Mouse (Mus musculus) liver, embryonic 13.5 days (tissue): ENCODE data around the gene Tmem220. TPM values are rescaled to one million over a fixed set of nuclear protein-coding genes. Genes with fewer than 3 reads are reported as not detected.
A peak's percentile ranks its signal among the peaks of the same experiment; 100 is the strongest.

Source experiments
- ATAC-seq: fragments of 200-750 bp; cut with Nextera tagmentation; 2 replicates; pipeline ENCODE4 v1.8.0; 2017; ENCODE audit warnings: low read depth, mild to moderate bottlenecking, moderate number of reproducible peaks, moderate library complexity
- DNase-seq: peaks from one replicate; pipeline ENCODE4 v3.0.0; 2022
- H3K27ac ChIP-seq: fragments of 300-500 bp; sonication (generic); 2 replicates; pipeline ENCODE4 v1.5.1; 2015; ENCODE audit warnings: moderate library complexity, mild to moderate bottlenecking, inconsistent platforms
- H3K27me3 ChIP-seq: fragments of 300-500 bp; sonication (generic); 2 replicates; pipeline ENCODE4 v1.6.1; 2015; ENCODE audit warnings: mild to moderate bottlenecking, inconsistent platforms
- H3K36me3 ChIP-seq: fragments of 300-500 bp; sonication (generic); 2 replicates; pipeline ENCODE4 v1.6.1; 2015; ENCODE audit warnings: mild to moderate bottlenecking, inconsistent platforms
- H3K4me1 ChIP-seq: fragments of 300-500 bp; sonication (generic); replicated peaks from 2 replicates; pipeline ENCODE4 v1.6.1; 2015; ENCODE audit warnings: inconsistent platforms
- H3K4me2 ChIP-seq: fragments of 300-500 bp; sonication (generic); 2 replicates; pipeline ENCODE4 v1.6.1; 2015; ENCODE audit warnings: inconsistent platforms, mild to moderate bottlenecking, moderate library complexity
- H3K4me3 ChIP-seq: fragments of 300-500 bp; sonication (generic); replicated peaks from 2 replicates; pipeline ENCODE4 v1.5.1; 2015; ENCODE audit warnings: mild to moderate bottlenecking, inconsistent platforms
- H3K9ac ChIP-seq: fragments of 300-500 bp; sonication (generic); 2 replicates; pipeline ENCODE4 v1.6.1; 2015; ENCODE audit warnings: mild to moderate bottlenecking, inconsistent platforms
- H3K9me3 ChIP-seq: fragments of 300-500 bp; sonication (generic); replicated peaks from 2 replicates; pipeline ENCODE4 v1.6.1; 2016; ENCODE audit warnings: inconsistent platforms
- WGBS: fragments of 180-500 bp; shearing (Covaris S2); methylation state at CpG from one replicate; pipeline ENCODE4 v1.1.7; 2015; ENCODE audit not compliant: insufficient replicate concordance; 5-methylcytosine and 5-hydroxymethylcytosine counted together
- polyA plus RNA-seq: library from polyadenylated mRNA; unstranded; fragments of >200 nt; fragmentation: Nextera tagmentation; extraction: Ambion mirVana; gene quantifications from 2 replicates; pipeline ENCODE4 v1.2.1, GENCODE M21; 2015

Tmem220 gene
- polyA plus RNA-seq, 1 experiment from 2014 or later: 2.0 TPM

- 69% methylated on average over 3 of the region's 3 CpGs for WGBS
These were observed 50.1 kb downstream of the Tmem220 start for GRCm38 (mm10) chr11:67075036-67075435.

GRCm38 (mm10) chr11:67076781-67077180 is 51.8 kb downstream of the Tmem220 start:
- no peak overlapping the region for H3K27ac ChIP-seq
- 63% methylated on average over 5 of the region's 5 CpGs for WGBS
- no peak overlapping the region for H3K4me2 ChIP-seq
- peaks cover 3% of the 10 kb centered on the region; the same call in 1 of the 2 replicates for H3K4me1 ChIP-seq
- H3K4me3 ChIP-seq: no peak overlapping the region
- ATAC-seq: no peak
- H3K36me3 ChIP-seq: no peaks in the 10 kb centered on the region
- H3K27me3 ChIP-seq: no peaks in the 10 kb centered on the region
- no peaks in the 10 kb centered on the region for H3K9me3 ChIP-seq
- no peak for DNase-seq
- no peak overlapping the region for H3K9ac ChIP-seq

More at GRCm38 (mm10) chr11:67075036-67075435, 50.1 kb downstream of the Tmem220 start:
- ATAC-seq: no peak
- H3K36me3 ChIP-seq: no peaks in the 10 kb centered on the region
- no peak overlapping the region for H3K4me2 ChIP-seq
- H3K27me3 ChIP-seq: no peaks in the 10 kb centered on the region
- no peak overlapping the region for H3K27ac ChIP-seq
- DNase-seq: no peak
- no peaks in the 10 kb centered on the region for H3K4me1 ChIP-seq
- no peak overlapping the region for H3K9ac ChIP-seq
- no peaks in the 10 kb centered on the region for H3K9me3 ChIP-seq
- H3K4me3 ChIP-seq: no peak overlapping the region

DNA sequence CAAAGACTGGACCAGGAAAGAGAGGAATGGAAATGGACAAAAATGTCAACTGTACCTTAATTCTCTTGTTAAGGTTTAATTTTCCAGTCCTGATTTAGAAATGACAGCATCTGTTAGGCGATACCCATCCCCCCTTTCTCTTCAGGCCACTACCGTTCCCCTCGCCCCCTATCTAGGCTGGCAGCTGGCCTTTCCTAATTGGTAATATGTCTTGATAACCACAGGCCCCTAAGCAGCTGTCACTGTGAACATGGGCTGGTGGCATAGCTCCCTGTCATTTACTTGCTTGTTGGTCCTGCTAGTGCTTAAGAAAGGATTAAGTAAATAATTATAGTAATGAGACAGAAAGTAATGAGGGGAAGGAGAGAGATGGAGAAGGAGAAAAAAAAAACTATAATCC is 52.5 kb downstream of the Tmem220 start:
- H3K9me3 ChIP-seq: no peaks in the 10 kb centered on the region
- WGBS: 28% methylated on average over 3 of the region's 3 CpGs
- no peak overlapping the region for H3K9ac ChIP-seq
- no peak overlapping the region for H3K4me2 ChIP-seq
- no peak for DNase-seq
- no peaks in the 10 kb centered on the region for H3K36me3 ChIP-seq
- ATAC-seq: no peak
- peaks cover 3% of the 10 kb centered on the region; the same call in 1 of the 2 replicates for H3K4me1 ChIP-seq
- no peak overlapping the region for H3K4me3 ChIP-seq
- no peak overlapping the region for H3K27ac ChIP-seq
- no peaks in the 10 kb centered on the region for H3K27me3 ChIP-seq

DNA sequence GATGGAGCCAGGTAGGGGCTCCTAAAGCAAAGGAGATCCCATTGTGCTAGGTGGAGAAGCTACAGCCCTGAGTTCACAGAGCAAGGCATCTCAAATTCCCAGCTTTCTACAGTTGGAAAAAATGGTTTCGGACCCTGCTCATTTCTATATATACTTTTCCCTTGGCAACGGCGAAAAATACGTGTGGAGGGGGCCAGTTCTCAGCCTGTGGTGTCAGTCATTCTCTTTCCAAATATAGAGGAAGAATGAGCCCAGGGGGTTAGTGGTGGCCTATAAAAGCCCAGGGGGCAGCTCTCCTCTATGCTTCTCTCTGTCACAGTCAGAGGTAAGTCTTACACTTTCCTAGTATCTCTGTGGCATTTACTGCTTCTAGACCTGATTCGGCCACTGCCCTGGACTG is 53.0 kb downstream of the Tmem220 start, which contains the start of gene Myh3:
Gene Myh3, plus strand, starts transcription at position 301 of the 400 bp plus-strand sequence.
- whole genome bisulfite sequencing: 69% methylated on average over 5 of the region's 5 CpGs
- H3K4me1 ChIP-seq: peaks cover 3% of the 10 kb centered on the region; the same call in 1 of the 2 replicates
- H3K36me3 ChIP-seq: no peaks in the 10 kb centered on the region
- no peak for DNase-seq
- H3K27me3 ChIP-seq: peaks cover 3% of the 10 kb centered on the region; the same call in 1 of the 2 replicates
- H3K4me2 ChIP-seq: no peak within 1 kb of the TSS
- no peak within 1 kb of the TSS for H3K27ac ChIP-seq
- no peak within 1 kb of the TSS for H3K9ac ChIP-seq
- ATAC-seq: no peak
- no peaks in the 10 kb centered on the region for H3K9me3 ChIP-seq
- no peak within 1 kb of the TSS for H3K4me3 ChIP-seq

DNA sequence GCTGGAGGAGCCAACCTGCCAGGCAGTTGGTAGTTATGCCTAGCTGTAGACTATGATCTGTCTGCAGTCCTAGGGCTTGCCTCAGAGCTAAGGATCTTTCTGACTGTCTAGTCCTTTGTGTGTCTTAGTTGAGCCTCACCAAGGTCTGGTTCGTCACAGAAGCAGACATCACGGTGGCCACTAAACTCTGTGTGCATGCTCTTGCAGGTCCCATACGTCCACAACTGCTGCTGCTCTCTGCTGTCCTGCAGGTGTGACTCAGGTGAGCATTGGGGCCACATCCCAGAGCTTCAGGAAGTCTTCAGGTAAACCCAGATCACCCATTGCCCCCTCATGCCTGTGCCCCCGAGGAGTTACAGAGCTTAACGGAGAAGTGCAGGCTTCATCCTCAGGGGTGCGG is 53.9 kb downstream of the Tmem220 start:
- Histone ChIP-seq H3K4me1 (peaks cover 3% of the 10 kb centered on the region; the same call in 1 of the 2 replicates), H3K36me3 (no peaks in the 10 kb centered on the region), H3K9me3 (no peaks in the 10 kb centered on the region), H3K9ac (no peak overlapping the region), H3K4me3 (no peak overlapping the region), H3K27me3 (peaks cover 12% of the 10 kb centered on the region), H3K4me2 (no peak overlapping the region), H3K27ac (no peak overlapping the region)
- DNase-seq (no peak), ATAC-seq (no peak)
- WGBS: 77% methylated on average over 6 of the region's 6 CpGs

- ATAC-seq: no peak
- no peak overlapping the region for H3K27ac ChIP-seq
- H3K4me2 ChIP-seq: no peak overlapping the region
- H3K4me1 ChIP-seq: peaks cover 3% of the 10 kb centered on the region; the same call in 1 of the 2 replicates
- no peaks in the 10 kb centered on the region for H3K36me3 ChIP-seq
- H3K27me3 ChIP-seq: peaks cover 20% of the 10 kb centered on the region
- 63% methylated on average over 11 of the region's 11 CpGs for WGBS
- H3K4me3 ChIP-seq: no peak overlapping the region
- no peak for DNase-seq
- H3K9ac ChIP-seq: no peak overlapping the region
- no peaks in the 10 kb centered on the region for H3K9me3 ChIP-seq
These were observed 54.8 kb downstream of the Tmem220 start for GRCm38 (mm10) chr11:67079740-67080139.

DNA sequence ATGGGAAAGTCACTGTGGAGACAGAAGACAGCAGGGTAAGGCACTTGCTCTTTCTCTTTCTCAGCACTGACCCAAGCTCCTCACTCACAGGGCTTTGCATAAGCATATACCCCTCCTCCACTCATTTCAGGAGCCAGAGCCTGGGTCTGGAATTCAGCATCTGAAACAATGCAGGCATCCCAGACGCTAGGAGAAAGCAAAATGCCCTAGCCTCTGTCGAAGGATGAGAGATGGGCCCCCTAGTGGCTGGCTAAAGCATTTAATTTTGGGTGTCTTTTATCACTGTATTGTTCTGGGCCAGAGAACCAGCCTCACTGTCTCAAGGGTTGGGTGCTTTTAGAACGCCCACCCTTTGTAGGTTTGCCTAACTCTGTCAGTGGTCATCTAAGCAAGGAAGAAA is 55.2 kb downstream of the Tmem220 start:
- DNase-seq: no peak
- H3K4me3 ChIP-seq: no peak overlapping the region
- H3K9me3 ChIP-seq: no peaks in the 10 kb centered on the region
- H3K27me3 ChIP-seq: peaks cover 24% of the 10 kb centered on the region
- H3K36me3 ChIP-seq: no peaks in the 10 kb centered on the region
- H3K9ac ChIP-seq: no peak overlapping the region
- H3K4me2 ChIP-seq: no peak overlapping the region
- no peak overlapping the region for H3K27ac ChIP-seq
- 1% methylated on average over 3 of the region's 3 CpGs for WGBS
- ATAC-seq: peak; percentile 21; the same call in 1 of the 2 replicates
- H3K4me1 ChIP-seq: peaks cover 3% of the 10 kb centered on the region; the same call in 1 of the 2 replicates

DNA sequence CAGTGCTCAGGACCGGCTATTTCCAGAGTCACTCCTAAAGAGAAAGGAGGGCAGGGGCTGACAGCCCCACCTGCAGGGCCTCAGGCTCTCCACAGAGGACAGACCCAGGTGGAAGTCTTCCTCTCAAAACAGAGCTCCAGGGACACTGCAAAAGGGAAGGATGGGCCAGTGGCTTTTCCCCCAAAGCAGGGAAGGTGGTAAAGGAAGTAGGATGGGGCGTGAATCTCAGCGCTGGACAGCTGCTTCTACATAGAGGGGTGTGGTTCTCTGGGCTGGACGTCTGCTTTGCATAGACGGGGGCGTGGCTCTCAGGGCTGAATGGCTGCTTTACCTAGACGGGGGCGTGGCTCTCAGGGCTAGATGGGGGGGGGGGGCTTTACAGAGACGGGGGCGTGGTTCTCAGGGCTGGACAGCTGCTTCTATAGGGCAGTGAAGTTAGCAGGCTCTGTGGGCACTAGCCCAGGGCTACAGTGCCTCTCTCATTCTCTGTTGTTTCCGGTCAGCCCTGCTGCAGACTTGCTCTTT is 56.2 kb downstream of the Tmem220 start:
- WGBS: 5% methylated on average over 11 of the region's 11 CpGs
- Histone ChIP-seq H3K27me3 (peaks cover 26% of the 10 kb centered on the region), H3K4me3 (no peak overlapping the region), H3K4me1 (peaks cover 3% of the 10 kb centered on the region; the same call in 1 of the 2 replicates), H3K27ac (no peak overlapping the region), H3K9ac (no peak overlapping the region), H3K9me3 (no peaks in the 10 kb centered on the region), H3K4me2 (no peak overlapping the region), H3K36me3 (no peaks in the 10 kb centered on the region)
- DNase-seq: no peak
- ATAC-seq: peak; percentile 66

- 51% methylated on average over 7 of the region's 7 CpGs for WGBS
- Histone ChIP-seq H3K4me2 (no peak overlapping the region), H3K4me3 (no peak overlapping the region), H3K36me3 (no peaks in the 10 kb centered on the region), H3K4me1 (peaks cover 3% of the 10 kb centered on the region; the same call in 1 of the 2 replicates), H3K9ac (no peak overlapping the region), H3K9me3 (no peaks in the 10 kb centered on the region), H3K27me3 (peaks cover 26% of the 10 kb centered on the region), H3K27ac (no peak overlapping the region)
- DNase-seq (no peak), ATAC-seq (no peak)
These were observed 57.2 kb downstream of the Tmem220 start for GRCm38 (mm10) chr11:67082188-67082587.

GRCm38 (mm10) chr11:67082793-67083192 is 57.8 kb downstream of the Tmem220 start:
- Histone ChIP-seq H3K9me3 (no peaks in the 10 kb centered on the region), H3K27ac (no peak overlapping the region), H3K9ac (no peak overlapping the region), H3K4me1 (peaks cover 3% of the 10 kb centered on the region; the same call in 1 of the 2 replicates), H3K4me3 (no peak overlapping the region), H3K36me3 (no peaks in the 10 kb centered on the region), H3K27me3 (peaks cover 26% of the 10 kb centered on the region), H3K4me2 (no peak overlapping the region)
- 63% methylated on average over 13 of the region's 13 CpGs for WGBS
- no peak for ATAC-seq
- no peak for DNase-seq

GRCm38 (mm10) chr11:67083239-67083638 is 58.3 kb downstream of the Tmem220 start:
- H3K4me1 ChIP-seq: peaks cover 3% of the 10 kb centered on the region; the same call in 1 of the 2 replicates
- no peaks in the 10 kb centered on the region for H3K9me3 ChIP-seq
- H3K27ac ChIP-seq: no peak overlapping the region
- DNase-seq: no peak
- H3K9ac ChIP-seq: no peak overlapping the region
- H3K4me3 ChIP-seq: no peak overlapping the region
- no peak for ATAC-seq
- H3K27me3 ChIP-seq: peaks cover 26% of the 10 kb centered on the region
- no peaks in the 10 kb centered on the region for H3K36me3 ChIP-seq
- H3K4me2 ChIP-seq: no peak overlapping the region
- 61% methylated on average over 6 of the region's 6 CpGs for WGBS
